Mouse (Mus musculus) lung, postnatal 4 days (tissue): Measurements from ENCODE around the gene Gm11634.
A peak's percentile ranks its signal among the peaks of the same experiment; 100 is the strongest.

ENCODE experiments used
- DNase-seq, 2 experiments: peaks; one replicate each; pipeline ENCODE4 v3.0.0; 2021

The Gm11634 gene

DNA sequence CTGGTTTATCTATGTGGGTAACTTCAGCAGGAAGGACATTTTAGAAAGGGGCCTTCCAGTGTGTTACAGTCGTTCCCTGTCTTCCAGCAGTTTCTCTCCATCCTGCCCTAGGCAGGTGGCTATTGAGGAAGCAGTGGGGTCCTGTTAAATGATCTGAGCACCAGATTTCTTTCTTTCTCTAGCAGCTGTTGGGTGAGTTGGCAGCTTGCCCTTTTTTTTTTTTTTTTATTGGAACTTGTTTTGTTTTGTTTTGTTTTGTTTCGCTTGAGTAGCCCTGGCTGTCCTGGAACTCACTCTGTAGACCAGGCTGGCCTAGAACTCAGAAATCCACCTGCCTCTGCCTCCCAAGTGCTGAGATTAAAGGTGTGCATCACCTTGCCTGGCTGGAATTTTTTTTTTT, 42.1 kb downstream of the Gm11634 start:
- no peak for DNase-seq

DNA sequence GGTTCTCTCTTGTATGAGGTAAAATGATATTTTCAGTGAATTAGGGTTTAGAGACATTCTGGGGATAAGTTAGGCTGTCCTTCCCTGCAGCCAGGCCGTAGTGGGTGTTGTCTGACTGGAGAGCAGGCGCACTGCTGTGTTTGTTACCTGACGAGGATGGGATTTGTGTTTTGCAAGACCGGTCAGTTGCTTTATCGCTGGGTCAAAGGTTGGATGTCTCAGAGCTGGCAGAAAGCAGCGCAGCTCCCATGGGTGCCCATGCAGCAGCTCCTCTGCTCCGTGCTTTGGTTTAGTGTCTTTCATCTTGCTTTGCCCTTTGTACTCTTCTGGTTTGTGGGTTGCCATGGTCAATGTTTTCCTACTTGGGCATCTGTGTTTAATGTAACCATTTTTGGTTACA, 42.5 kb downstream of the Gm11634 start:
- no peak for DNase-seq

DNA sequence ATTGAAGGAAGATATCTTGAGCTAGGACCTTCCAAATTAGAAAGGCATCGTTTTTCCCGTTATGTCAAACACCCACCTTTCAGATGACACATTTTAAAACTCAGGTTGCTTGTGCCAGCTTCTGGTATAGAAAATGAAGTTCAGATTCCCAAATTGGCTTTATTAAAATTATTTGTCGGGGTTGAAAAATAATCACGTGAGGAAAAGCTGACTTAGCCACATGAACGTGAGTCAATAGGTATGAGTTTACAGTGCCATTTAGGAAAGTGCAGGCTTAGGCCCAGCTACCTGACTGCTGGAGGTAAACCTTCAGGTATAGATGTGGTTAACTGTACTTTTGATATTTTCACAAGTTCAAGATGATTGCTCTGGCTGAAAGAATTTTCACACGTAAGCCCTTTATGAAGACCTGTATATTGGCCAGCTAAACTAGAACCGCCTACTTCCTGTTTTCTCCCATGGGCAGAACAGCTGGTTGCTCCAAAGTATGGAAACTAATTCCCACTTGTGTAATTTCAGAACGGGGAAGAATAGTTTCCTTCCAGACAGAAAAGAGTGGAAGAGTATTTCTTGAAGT, 45.6 kb downstream of the Gm11634 start:
- no peak for DNase-seq

DNA sequence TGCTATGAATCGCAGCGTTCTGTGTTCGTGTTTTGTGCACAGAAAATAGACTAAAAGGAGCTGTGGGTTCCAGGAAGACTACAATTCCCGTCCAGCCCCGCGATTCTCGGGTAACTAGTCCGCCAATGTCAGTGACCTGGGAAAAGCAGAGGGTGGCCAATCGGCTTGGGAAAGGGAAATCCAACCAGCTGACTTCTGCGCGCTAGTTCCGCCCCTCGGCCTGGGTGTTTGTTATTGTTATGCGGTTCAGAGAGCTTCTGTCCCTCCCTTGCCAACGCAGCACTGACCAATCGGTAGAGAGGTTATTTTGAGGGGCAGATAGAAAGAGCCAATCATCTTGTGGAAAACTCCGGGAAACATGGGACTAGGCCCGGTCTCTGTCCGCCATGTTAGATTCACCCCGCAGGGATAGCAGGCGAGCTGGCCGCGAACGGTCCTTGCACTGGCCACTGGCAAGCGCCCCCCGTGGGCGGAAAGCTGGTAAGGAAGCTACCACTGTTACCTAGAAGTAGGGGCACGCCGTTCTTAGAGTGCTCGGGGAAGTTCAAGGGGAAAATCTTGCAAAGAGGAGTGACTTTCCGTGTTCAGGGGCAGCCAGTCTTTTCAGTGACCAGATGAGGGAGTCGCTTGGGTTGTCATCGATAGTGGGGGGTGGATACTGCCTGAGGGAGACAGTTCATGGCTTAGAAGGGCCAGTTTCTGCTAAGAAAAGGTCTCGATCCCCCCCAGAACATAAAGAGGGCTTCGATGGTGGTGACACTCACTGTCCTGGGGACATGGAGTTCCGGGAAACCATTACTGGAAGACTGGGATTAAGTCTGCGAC, 46.4 kb downstream of the Gm11634 start:
- peak; percentile 97 to 100 for DNase-seq

DNA sequence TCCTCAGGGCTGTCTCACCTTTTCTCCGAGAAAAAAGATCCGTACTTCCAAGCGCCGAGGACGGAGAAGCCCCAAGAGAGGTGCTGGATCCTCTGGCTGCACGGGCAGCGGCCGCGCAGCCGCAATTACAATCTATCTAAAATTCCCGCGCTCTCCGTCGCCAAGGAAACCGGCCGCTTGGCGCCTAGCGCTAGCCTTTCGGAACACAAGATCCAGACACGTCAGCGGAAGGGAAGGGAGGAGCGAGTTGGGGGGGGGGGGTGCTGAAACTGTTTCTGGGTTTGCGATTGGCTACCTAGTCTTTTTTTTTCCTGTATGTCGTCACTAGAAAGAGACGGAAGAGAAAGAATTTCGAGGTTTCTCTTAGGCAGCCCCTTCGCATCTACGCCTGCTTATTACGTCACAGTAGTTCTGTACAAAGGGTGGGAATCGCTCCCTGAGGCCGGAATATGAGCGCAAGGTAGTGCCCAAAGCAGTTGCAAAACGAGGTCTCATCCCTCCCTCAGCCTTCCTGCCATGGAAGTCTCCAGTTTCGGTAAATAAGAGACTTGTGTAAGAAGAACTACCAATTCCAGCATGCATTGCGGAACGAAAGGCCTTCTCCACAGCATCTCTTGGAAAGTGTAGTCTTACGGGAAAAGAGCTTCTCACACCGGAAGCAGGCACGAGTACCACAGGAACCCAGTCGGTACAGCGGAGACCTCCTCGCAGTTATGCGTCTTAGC, 47.1 kb downstream of the Gm11634 start, which contains the start of the genes Brca1 and Nbr1:
Gene Brca1 (minus strand): TSS at position 205 of the 725 bp plus-strand sequence.
Gene Nbr1 (plus strand): TSS at position 399 of the 725 bp plus-strand sequence.
- peak; percentile 94 to 96 for DNase-seq

DNA sequence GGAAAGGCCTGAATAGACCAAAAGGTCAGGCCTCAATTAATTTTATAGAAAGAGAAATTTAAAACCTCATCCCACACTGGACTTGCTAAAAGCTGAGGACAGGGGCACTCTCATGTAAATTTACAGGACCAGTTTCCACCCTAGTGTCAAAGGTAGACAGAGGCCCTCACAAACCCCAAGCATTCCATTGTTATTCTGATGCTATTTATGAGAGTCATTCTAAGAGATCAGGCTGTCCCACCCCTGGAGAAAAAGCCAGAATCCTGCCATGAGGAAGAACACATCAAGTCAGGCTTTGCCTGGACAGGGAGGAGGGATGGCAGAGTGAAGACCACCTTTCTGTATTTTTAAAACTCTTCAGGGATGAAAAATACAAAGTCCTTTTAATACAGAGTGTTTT, 50.5 kb downstream of the Gm11634 start:
- no peak for DNase-seq

DNA sequence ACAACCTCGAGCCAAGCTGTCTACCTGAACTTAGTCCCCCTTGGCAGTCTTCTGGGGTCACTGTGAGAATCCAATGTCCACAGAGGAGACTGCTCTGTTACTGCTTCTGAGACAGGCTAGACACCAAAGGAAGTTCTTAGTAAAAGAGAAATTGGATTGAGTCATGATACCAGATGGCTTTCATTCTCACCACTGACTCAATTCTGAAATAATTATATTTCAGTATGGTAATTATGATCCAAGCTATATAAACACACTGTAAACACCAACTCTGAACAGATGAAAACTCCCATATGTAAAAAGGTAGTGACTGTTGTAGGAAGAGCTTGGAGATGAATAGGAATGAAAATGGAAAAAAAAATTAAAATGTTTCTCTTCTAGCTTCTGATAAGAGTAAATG, 54.9 kb downstream of the Gm11634 start:
- DNase-seq: no peak
